Mouse (Mus musculus) spleen, adult 2 months (tissue): Measurements from ENCODE around the gene Ddx39. TPM values are rescaled to one million over a fixed set of nuclear protein-coding genes. Genes with fewer than 3 reads are reported as not detected.

Source experiments
- DNase-seq, 2 experiments: peaks; one replicate each; pipeline versions ENCODE4 v3.0.0 to v3.0.0-alpha.2; 2012 to 2021; ENCODE audit warnings: low spot score in 2 of 2, low read depth in 1 of 2
- H3K27ac ChIP-seq: fragments of 200-500 bp; 2 replicates; pipeline ENCODE4 v1.5.1; 2012; ENCODE audit warnings: low read length, inconsistent platforms; ENCODE audit not compliant: insufficient read depth
- H3K27me3 ChIP-seq: fragments of 200-500 bp; 2 replicates; pipeline ENCODE4 v1.6.1; 2012; ENCODE audit warnings: mild to moderate bottlenecking, moderate library complexity, low read length, inconsistent platforms; ENCODE audit not compliant: control insufficient read depth, insufficient read depth
- H3K36me3 ChIP-seq: fragments of 200-500 bp; 2 replicates; pipeline ENCODE4 v1.6.1; 2012; ENCODE audit warnings: mild to moderate bottlenecking, low read length, inconsistent platforms; ENCODE audit not compliant: control insufficient read depth, insufficient read depth
- H3K4me1 ChIP-seq: fragments of 200-500 bp; 2 replicates; pipeline ENCODE4 v1.6.1; 2011; ENCODE audit warnings: inconsistent platforms; ENCODE audit not compliant: control insufficient read depth, insufficient read depth, insufficient read length
- H3K4me3 ChIP-seq: fragments of 200-500 bp; 2 replicates; pipeline ENCODE4 v1.5.1; 2011; ENCODE audit warnings: mild to moderate bottlenecking, inconsistent platforms; ENCODE audit not compliant: insufficient read depth, insufficient read length; ENCODE audit errors: extremely low read depth
- CTCF ChIP-seq: fragments of 200-500 bp; IDR thresholded peaks from 2 replicates; pipeline ENCODE4 v1.5.1; 2011; ENCODE audit warnings: mild to moderate bottlenecking, inconsistent platforms; ENCODE audit not compliant: insufficient read depth, insufficient read length, insufficient replicate concordance; ENCODE audit errors: extremely low read depth
- POLR2A ChIP-seq: fragments of 200-500 bp; IDR thresholded peaks from 2 replicates; pipeline ENCODE4 v1.6.1; 2011; ENCODE audit warnings: low read depth, low read length, inconsistent platforms
- WGBS: fragments of 180-500 bp; shearing (Covaris S2); methylation state at CpG from one replicate; pipeline ENCODE4 v1.1.7; 2018; 5-methylcytosine and 5-hydroxymethylcytosine counted together
- polyA plus RNA-seq: library from polyadenylated mRNA; depleted of rRNA; stranded (reverse); fragments of >200 nt; gene quantifications from 2 replicates; pipeline ENCODE4 v1.2.3, GENCODE M21; 2012

The Ddx39 gene
- polyA plus RNA-seq, 1 experiment, result 52.9 TPM

- Histone ChIP-seq H3K27me3 (no peaks in the 10 kb centered on the region), H3K4me1 (peaks cover 7% of the 10 kb centered on the region; the same call in 1 of the 2 replicates), H3K4me3 (no peak overlapping the region), H3K27ac (no peak overlapping the region), H3K36me3 (peaks cover 53% of the 10 kb centered on the region)
- TF ChIP-seq POLR2A (no peak), CTCF (no peak)
- DNase-seq, result no peak
- WGBS, result 77% methylated on average over 5 of the region's 5 CpGs
These were observed 42.0 kb upstream of the Ddx39 start for GRCm38 (mm10) chr8:83672936-83673335.

GRCm38 (mm10) chr8:83674497-83674896, 40.5 kb upstream of the Ddx39 start:
- no peak for TF ChIP-seq POLR2A
- TF ChIP-seq CTCF, result no peak
- no peaks in the 10 kb centered on the region for H3K4me1 ChIP-seq
- H3K27ac ChIP-seq, result no peak overlapping the region
- no peak for DNase-seq
- peaks cover 60% of the 10 kb centered on the region for H3K36me3 ChIP-seq
- no peaks in the 10 kb centered on the region for H3K27me3 ChIP-seq
- 92% methylated on average over 5 of the region's 5 CpGs for WGBS
- no peak overlapping the region for H3K4me3 ChIP-seq

GRCm38 (mm10) chr8:83679866-83680265, 35.1 kb upstream of the Ddx39 start:
- Histone ChIP-seq H3K27me3 (no peaks in the 10 kb centered on the region), H3K4me1 (no peaks in the 10 kb centered on the region), H3K36me3 (peaks cover 62% of the 10 kb centered on the region), H3K27ac (no peak overlapping the region), H3K4me3 (no peak overlapping the region)
- 90% methylated on average over 12 of the region's 12 CpGs for WGBS
- DNase-seq, result no peak
- TF ChIP-seq CTCF, result no peak
- TF ChIP-seq POLR2A, result no peak

GRCm38 (mm10) chr8:83680603-83681002, 34.4 kb upstream of the Ddx39 start:
- 91% methylated on average over 5 of the region's 5 CpGs for WGBS
- Histone ChIP-seq H3K36me3 (peaks cover 69% of the 10 kb centered on the region), H3K4me1 (no peaks in the 10 kb centered on the region), H3K4me3 (no peak overlapping the region), H3K27me3 (no peaks in the 10 kb centered on the region), H3K27ac (no peak overlapping the region)
- DNase-seq, result no peak
- TF ChIP-seq CTCF, result no peak
- TF ChIP-seq POLR2A, result no peak

- H3K36me3 ChIP-seq, result peaks cover 71% of the 10 kb centered on the region
- H3K4me3 ChIP-seq, result no peak overlapping the region
- TF ChIP-seq CTCF (no peak), POLR2A (no peak)
- H3K27ac ChIP-seq, result no peak overlapping the region
- no peak for DNase-seq
- WGBS, result 84% methylated on average over 6 of the region's 6 CpGs
- H3K27me3 ChIP-seq, result no peaks in the 10 kb centered on the region
- no peaks in the 10 kb centered on the region for H3K4me1 ChIP-seq
These were observed 33.9 kb upstream of the Ddx39 start for GRCm38 (mm10) chr8:83681099-83681498.

- TF ChIP-seq CTCF (no peak), POLR2A (no peak)
- no peaks in the 10 kb centered on the region for H3K4me1 ChIP-seq
- WGBS, result 95% methylated on average over 9 of the region's 9 CpGs
- DNase-seq, result no peak
- H3K4me3 ChIP-seq, result no peak overlapping the region
- no peak overlapping the region for H3K27ac ChIP-seq
- H3K36me3 ChIP-seq, result peaks cover 66% of the 10 kb centered on the region
- no peaks in the 10 kb centered on the region for H3K27me3 ChIP-seq
These were observed 30.5 kb upstream of the Ddx39 start for GRCm38 (mm10) chr8:83684517-83684916.

- Histone ChIP-seq H3K27me3 (no peaks in the 10 kb centered on the region), H3K4me3 (no peak overlapping the region)
These were observed 25.7 kb upstream of the Ddx39 start for GRCm38 (mm10) chr8:83689264-83689663.

More at GRCm38 (mm10) chr8:83689264-83689663, 25.7 kb upstream of the Ddx39 start:
- no peak overlapping the region for H3K27ac ChIP-seq
- DNase-seq, result no peak
- peaks cover 11% of the 10 kb centered on the region; the same call in 1 of the 2 replicates for H3K4me1 ChIP-seq
- TF ChIP-seq POLR2A, result no peak
- TF ChIP-seq CTCF, result no peak
- WGBS, result 92% methylated on average over 6 of the region's 6 CpGs
- peaks cover 52% of the 10 kb centered on the region for H3K36me3 ChIP-seq
